Mouse (Mus musculus) heart, adult 2 months (tissue): Measurements from ENCODE around the gene Gm49027.
A peak's percentile ranks its signal among the peaks of the same experiment; 100 is the strongest.

Source experiments
- CTCF ChIP-seq: fragments of 200-600 bp; IDR thresholded peaks from 2 replicates; pipeline ENCODE4 v1.8.1; 2022; ENCODE audit warnings: antibody characterized with exemption, mild to moderate bottlenecking, moderate library complexity
- EP300 ChIP-seq: fragments of 200-500 bp; IDR thresholded peaks from 2 replicates; pipeline ENCODE4 v1.6.1; 2011; ENCODE audit warnings: low read depth, low read length, control low read depth; ENCODE audit not compliant: insufficient read depth
- POLR2A ChIP-seq: fragments of 200-500 bp; IDR thresholded peaks from 2 replicates; pipeline ENCODE4 v1.6.1; 2011; ENCODE audit warnings: mild to moderate bottlenecking, low read depth, low read length, control low read depth; ENCODE audit not compliant: insufficient read depth

DNA sequence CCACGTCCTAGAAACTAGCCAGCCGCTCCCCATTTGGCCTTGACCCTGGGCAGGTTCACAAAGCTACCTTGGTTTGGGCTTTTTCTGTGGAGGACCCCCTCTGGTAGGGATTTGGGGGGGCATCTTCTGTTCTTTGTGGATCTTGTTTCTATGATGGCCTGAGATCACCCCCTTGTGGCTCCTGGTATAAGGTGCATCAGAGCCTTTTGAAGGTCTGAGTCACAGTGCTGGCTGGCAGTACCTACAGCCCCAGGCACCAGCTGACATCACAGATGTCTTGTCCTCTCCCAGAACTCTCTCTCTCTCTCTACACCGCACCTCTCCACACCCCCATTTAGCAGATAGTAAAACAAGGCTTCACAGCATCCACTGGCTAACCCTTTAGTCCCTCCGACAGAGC is 25.6 kb downstream of the Gm49027 start:
- TF ChIP-seq CTCF: peak; percentile 72
- no peak for TF ChIP-seq POLR2A
- TF ChIP-seq EP300: 0 out of 2 replicates have a peak, but pooled peaks have one; percentile 39
